Mouse (Mus musculus): ENCODE results near the gene Mtmr11. TPM values are rescaled to one million over a fixed set of nuclear protein-coding genes. Genes with fewer than 3 reads are reported as not detected.
"Not testable (repeated sequence)": the region's sequence is repeated elsewhere in the genome, so short reads cannot be mapped to it uniquely, and the experiment has no call there.

Gene Mtmr11
- polyA plus RNA-seq, 1 experiment from 2014 or later, result 10.5 TPM

- H3K27ac ChIP-seq (ENCODE audit: low read depth, low read length), result peak within 1 kb of the TSS; percentile 96
- 0% methylated on average over 37 of the region's 37 CpGs for WGBS
Measured at GRCm38 (mm10) chr3:96219661-96220130, 57.9 kb downstream of the Mtmr11 start, which contains the start of the genes Bola1 and Hist2h2ab. Gene Bola1 (minus strand): TSS chr3:96219709. Gene Hist2h2ab (plus strand): TSS chr3:96219865.

GRCm38 (mm10) chr3:96220131-96220764 is 58.4 kb downstream of the Mtmr11 start:
- ATAC-seq (ENCODE audit: low FRiP score) (peak; percentile 14), DNase-seq (ENCODE audit: low spot score, missing footprints) (peak; percentile 97)
- peak overlapping the region; percentile 85 for H3K4me2 ChIP-seq
- under 1% methylated on average over 33 of the region's 47 CpGs for WGBS
- not testable (repeated sequence) for H3K27me3 ChIP-seq (ENCODE audit: control insufficient read depth, insufficient read depth, low read length); H3K9me3 ChIP-seq (ENCODE audit: control insufficient read depth, low read length); H3K36me3 ChIP-seq (ENCODE audit: control insufficient read depth, insufficient read depth, low read length)
- peak overlapping the region; percentile 60 for H3K4me3 ChIP-seq (ENCODE audit: low read depth, low read length)
- H3K27ac ChIP-seq (ENCODE audit: low read depth, low read length), result peak overlapping the region; percentile 96
- peaks cover 20% of the 10 kb centered on the region for H3K4me1 ChIP-seq (ENCODE audit: control insufficient read depth, insufficient read depth, low read length)
- peak overlapping the region; percentile 94 for H3K9ac ChIP-seq (ENCODE audit: low read length)

More at GRCm38 (mm10) chr3:96219661-96220130, 57.9 kb downstream of the Mtmr11 start, which contains the start of the genes Bola1 and Hist2h2ab:
- Histone ChIP-seq H3K27me3 (ENCODE audit: control insufficient read depth, insufficient read depth, low read length) (no peaks in the 10 kb centered on the region), H3K4me2 (peak within 1 kb of the TSS; percentile 85), H3K36me3 (ENCODE audit: control insufficient read depth, insufficient read depth, low read length) (no peaks in the 10 kb centered on the region), H3K9ac (ENCODE audit: low read length) (peak within 1 kb of the TSS; percentile 94), H3K4me1 (ENCODE audit: control insufficient read depth, insufficient read depth, low read length) (peaks cover 19% of the 10 kb centered on the region), H3K9me3 (ENCODE audit: control insufficient read depth, low read length) (no peaks in the 10 kb centered on the region), H3K4me3 (ENCODE audit: low read depth, low read length) (peak within 1 kb of the TSS; percentile 60)
- ATAC-seq (ENCODE audit: low FRiP score) (peak; percentile 89), DNase-seq (ENCODE audit: low spot score, missing footprints) (peak; percentile 98)

GRCm38 (mm10) chr3:96220765-96221639 is 59.2 kb downstream of the Mtmr11 start, which contains the start of the genes Hist2h2ac and Hist2h2be:
Gene Hist2h2ac (minus strand): TSS chr3:96220880.
Gene Hist2h2be (plus strand): TSS chr3:96221119.
- under 1% methylated on average over 43 of the region's 43 CpGs for WGBS
- DNase-seq (ENCODE audit: low spot score, missing footprints) (peak; percentile 98), ATAC-seq (ENCODE audit: low FRiP score) (peak; percentile 88)
- no peaks in the 10 kb centered on the region for H3K27me3 ChIP-seq (ENCODE audit: control insufficient read depth, insufficient read depth, low read length)
- H3K9ac ChIP-seq (ENCODE audit: low read length), result peak within 1 kb of the TSS; percentile 94
- no peaks in the 10 kb centered on the region for H3K36me3 ChIP-seq (ENCODE audit: control insufficient read depth, insufficient read depth, low read length)
- peak within 1 kb of the TSS; percentile 96 for H3K27ac ChIP-seq (ENCODE audit: low read depth, low read length)
- no peaks in the 10 kb centered on the region for H3K9me3 ChIP-seq (ENCODE audit: control insufficient read depth, low read length)
- peaks cover 24% of the 10 kb centered on the region for H3K4me1 ChIP-seq (ENCODE audit: control insufficient read depth, insufficient read depth, low read length)
- peak within 1 kb of the TSS; percentile 60 for H3K4me3 ChIP-seq (ENCODE audit: low read depth, low read length)
- H3K4me2 ChIP-seq, result peak within 1 kb of the TSS; percentile 85

Small RNA genes within 50 kb of the gene (microRNA-seq; reads per million reads assigned to microRNA genes)
- 1.1 reads per million for gene Gm44492

Other genes with a start within 250 kb of the Mtmr11 start
- 149 and 151 TPM in 2 replicates for gene Anp32e, start 232.8 kb upstream of the Mtmr11 start, polyA plus RNA-seq (2014; fragmentation: Nextera tagmentation; extraction: Ambion mirVana)
- gene Plekho1, start 166.0 kb upstream of the Mtmr11 start, polyA plus RNA-seq (2014; fragmentation: Nextera tagmentation; extraction: Ambion mirVana), result 62.9 and 70.7 TPM in 2 replicates
- gene Vps45, start 103.5 kb upstream of the Mtmr11 start, polyA plus RNA-seq (2014; fragmentation: Nextera tagmentation; extraction: Ambion mirVana), result 24.7 and 29.5 TPM in 2 replicates
- 8.8 and 9.4 TPM in 2 replicates for gene Otud7b, start 57.5 kb upstream of the Mtmr11 start, polyA plus RNA-seq (2014; fragmentation: Nextera tagmentation; extraction: Ambion mirVana)
- 187 and 216 TPM in 2 replicates for gene Sf3b4, start 10.3 kb downstream of the Mtmr11 start, polyA plus RNA-seq (2014; fragmentation: Nextera tagmentation; extraction: Ambion mirVana)
- gene Sv2a, start 19.1 kb downstream of the Mtmr11 start, polyA plus RNA-seq (2014; fragmentation: Nextera tagmentation; extraction: Ambion mirVana), result 9.4 and 10.3 TPM in 2 replicates
- gene Bola1, start 57.7 kb downstream of the Mtmr11 start, polyA plus RNA-seq (2014; fragmentation: Nextera tagmentation; extraction: Ambion mirVana), result 70.4 and 83.9 TPM in 2 replicates
- gene Hist2h2ab, start 57.9 kb downstream of the Mtmr11 start, polyA plus RNA-seq (2014; fragmentation: Nextera tagmentation; extraction: Ambion mirVana), result 0.86 and 1.7 TPM in 2 replicates
- gene Hist2h2ac, start 58.9 kb downstream of the Mtmr11 start, polyA plus RNA-seq (2014; fragmentation: Nextera tagmentation; extraction: Ambion mirVana), result 12.7 and 16.0 TPM in 2 replicates
- gene Hist2h2be, start 59.1 kb downstream of the Mtmr11 start, polyA plus RNA-seq (2014; fragmentation: Nextera tagmentation; extraction: Ambion mirVana), result 14.0 and 15.0 TPM in 2 replicates
- 10.6 and 13.8 TPM in 2 replicates for gene Hist2h3c2, start 77.1 kb downstream of the Mtmr11 start, polyA plus RNA-seq (2014; fragmentation: Nextera tagmentation; extraction: Ambion mirVana)
- gene Hist2h2aa2, start 78.3 kb downstream of the Mtmr11 start, polyA plus RNA-seq (2014; fragmentation: Nextera tagmentation; extraction: Ambion mirVana), result 50.9 and 55.2 TPM in 2 replicates
- gene Hist2h2aa1, start 83.5 kb downstream of the Mtmr11 start, polyA plus RNA-seq (2014; fragmentation: Nextera tagmentation; extraction: Ambion mirVana), result 16.3 and 17.4 TPM in 2 replicates
- gene Hist2h3c1, start 84.7 kb downstream of the Mtmr11 start, polyA plus RNA-seq (2014; fragmentation: Nextera tagmentation; extraction: Ambion mirVana), result 1.1 and 2.7 TPM in 2 replicates
- 5.0 and 5.4 TPM in 2 replicates for gene Hist2h4, start 101.3 kb downstream of the Mtmr11 start, polyA plus RNA-seq (2014; fragmentation: Nextera tagmentation; extraction: Ambion mirVana)
- gene Hist2h3b, start 106.7 kb downstream of the Mtmr11 start, polyA plus RNA-seq (2014; fragmentation: Nextera tagmentation; extraction: Ambion mirVana), result 94.4 and 97.1 TPM in 2 replicates
- gene Hist2h2bb, start 107.7 kb downstream of the Mtmr11 start, polyA plus RNA-seq (2014; fragmentation: Nextera tagmentation; extraction: Ambion mirVana), result 18.3 and 26.8 TPM in 2 replicates
- gene Fcgr1, start 132.0 kb downstream of the Mtmr11 start, polyA plus RNA-seq (2014; fragmentation: Nextera tagmentation; extraction: Ambion mirVana), result 1.7 and 2.1 TPM in 2 replicates

Measured in midbrain, embryonic 11.5 days (tissue).